8 mouse cellular contexts compared by ENCODE assay signal in genomic region chr7:6344124-6344523, GRCm38 (mm10). TPM values are rescaled to one million over a fixed set of nuclear protein-coding genes. Genes with fewer than 3 reads are reported as not detected.
DNase-seq lines count a peak whose midpoint lies in the region; ATAC-seq lines count a peak whose summit lies in the region.

No protein-coding gene starts in this region.

- H3K4me1 ChIP-seq in kidney, embryonic 15.5 days = peaks cover 4% of the 10 kb centered on the region; the same call in 1 of the 2 replicates
- no peaks in the 10 kb centered on the region for H3K4me1 ChIP-seq in embryonic facial prominence, embryonic 15.5 days
- no peaks in the 10 kb centered on the region for H3K4me1 ChIP-seq in intestine, embryonic 16.5 days (ENCODE audit: control insufficient read depth, insufficient read depth, low read length)
- no peaks in the 10 kb centered on the region for H3K4me1 ChIP-seq in neural tube, embryonic 12.5 days

- H3K27me3 ChIP-seq in kidney, embryonic 15.5 days = no peaks in the 10 kb centered on the region
- H3K27me3 ChIP-seq in embryonic facial prominence, embryonic 15.5 days = no peaks in the 10 kb centered on the region
- no peaks in the 10 kb centered on the region for H3K27me3 ChIP-seq in intestine, embryonic 16.5 days (replicated peaks; ENCODE audit: control insufficient read depth, insufficient read depth, low read length)
- H3K27me3 ChIP-seq in neural tube, embryonic 12.5 days (replicated peaks) = no peaks in the 10 kb centered on the region

- peak; percentile 35 for ATAC-seq in kidney, embryonic 15.5 days (replicated peaks; ENCODE audit: low FRiP score)
- no peak for ATAC-seq in embryonic facial prominence, embryonic 15.5 days (ENCODE audit: insufficient number of reproducible peaks, low FRiP score, low TSS enrichment, low read depth)
- ATAC-seq in intestine, embryonic 16.5 days = 0 out of 2 replicates have a peak, but pooled peaks have one; percentile 8
- ATAC-seq in neural tube, embryonic 12.5 days (ENCODE audit: low FRiP score, low read depth) = peak; percentile 23; the same call in 1 of the 2 replicates
- ATAC-seq in CD4-positive, CD25-positive, alpha-beta regulatory T cell, adult 4 months = no peak

- H3K27ac ChIP-seq in kidney, embryonic 15.5 days = no peak overlapping the region
- no peak overlapping the region for H3K27ac ChIP-seq in embryonic facial prominence, embryonic 15.5 days (replicated peaks)
- no peak overlapping the region for H3K27ac ChIP-seq in intestine, embryonic 16.5 days (ENCODE audit: low read length)
- H3K27ac ChIP-seq in neural tube, embryonic 12.5 days = no peak overlapping the region

- H3K9ac ChIP-seq in kidney, embryonic 15.5 days = 0 out of 2 replicates have a peak overlapping the region, but pooled peaks have one; percentile 44
- no peak overlapping the region for H3K9ac ChIP-seq in embryonic facial prominence, embryonic 15.5 days
- peak overlapping the region; percentile 74 for H3K9ac ChIP-seq in intestine, embryonic 16.5 days (ENCODE audit: low read depth, low read length)
- no peak overlapping the region for H3K9ac ChIP-seq in neural tube, embryonic 12.5 days

- H3K36me3 ChIP-seq in kidney, embryonic 15.5 days = no peaks in the 10 kb centered on the region
- H3K36me3 ChIP-seq in embryonic facial prominence, embryonic 15.5 days = no peaks in the 10 kb centered on the region
- no peaks in the 10 kb centered on the region for H3K36me3 ChIP-seq in intestine, embryonic 16.5 days (ENCODE audit: control insufficient read depth, insufficient read depth, low read length)
- H3K36me3 ChIP-seq in neural tube, embryonic 12.5 days = no peaks in the 10 kb centered on the region

- H3K9me3 ChIP-seq in kidney, embryonic 15.5 days (replicated peaks) = no peaks in the 10 kb centered on the region
- H3K9me3 ChIP-seq in embryonic facial prominence, embryonic 15.5 days (replicated peaks) = no peaks in the 10 kb centered on the region
- H3K9me3 ChIP-seq in intestine, embryonic 16.5 days (ENCODE audit: control insufficient read depth, low read length) = no peaks in the 10 kb centered on the region
- H3K9me3 ChIP-seq in neural tube, embryonic 12.5 days = no peaks in the 10 kb centered on the region

- 35% methylated on average over 10 of the region's 10 CpGs for WGBS in kidney, embryonic 15.5 days
- 25% methylated on average over 10 of the region's 10 CpGs for WGBS in embryonic facial prominence, embryonic 15.5 days
- WGBS in intestine, embryonic 16.5 days = 33% methylated on average over 10 of the region's 10 CpGs
- WGBS in neural tube, embryonic 12.5 days = 30% methylated on average over 10 of the region's 10 CpGs

- intact Hi-C loops in left cerebral cortex, postnatal 14 days (cut with DNase I) = no loop called here

- no peak for DNase-seq in kidney, adult 18-20 months
- DNase-seq in spleen, adult 18-20 months = no peak
- DNase-seq in left cerebral cortex, postnatal 14 days (ENCODE audit: low spot score in 2 of 2) = no peak

- peak overlapping the region; percentile 65 for H3K4me3 ChIP-seq in kidney, embryonic 15.5 days (replicated peaks)
- H3K4me3 ChIP-seq in embryonic facial prominence, embryonic 15.5 days (replicated peaks) = peak overlapping the region; percentile 69
- peak overlapping the region; percentile 67 for H3K4me3 ChIP-seq in intestine, embryonic 16.5 days (ENCODE audit: low read length)
- H3K4me3 ChIP-seq in neural tube, embryonic 12.5 days = peak overlapping the region; percentile 47

- H3K4me2 ChIP-seq in kidney, embryonic 15.5 days = peak overlapping the region; percentile 49
- H3K4me2 ChIP-seq in embryonic facial prominence, embryonic 15.5 days (replicated peaks) = peak overlapping the region; percentile 48
- peak overlapping the region; percentile 65 for H3K4me2 ChIP-seq in intestine, embryonic 16.5 days (ENCODE audit: low read depth, low read length)
- H3K4me2 ChIP-seq in neural tube, embryonic 12.5 days (replicated peaks) = peak overlapping the region; percentile 51

RNA-seq across cellular contexts. Expression of gene Gm3854, which starts 0.6 kb away (rescaled TPM):
- 2.3 and 2.4 TPM in 2 replicates for polyA plus RNA-seq in kidney, embryonic 15.5 days (2015; fragmentation: Nextera tagmentation; extraction: Ambion mirVana)
- polyA plus RNA-seq in embryonic facial prominence, embryonic 15.5 days (2015; fragmentation: Nextera tagmentation; extraction: Ambion mirVana) = 1.8 and 1.9 TPM in 2 replicates
- 0.95 and 1.3 TPM in 2 replicates for polyA plus RNA-seq in intestine, embryonic 16.5 days (2015; fragmentation: Nextera tagmentation; extraction: Ambion mirVana)
- 3.7 and 5.2 TPM in 2 replicates for polyA plus RNA-seq in neural tube, embryonic 12.5 days (2016; fragmentation: Nextera tagmentation; extraction: Ambion mirVana)
- total RNA-seq in left cerebral cortex, postnatal 14 days (2021) = 1 to 10 TPM; 7.4 to 7.5 TPM
- under 1 TPM; 0.11 to 0.39 TPM for polyA plus RNA-seq in CD4-positive, CD25-positive, alpha-beta regulatory T cell, adult 4 months (2017; shearing (Covaris generic))

RNA-seq across cellular contexts. Expression of gene Zfp583, which starts 13.0 kb away (rescaled TPM):
- polyA plus RNA-seq in kidney, embryonic 15.5 days (2015; fragmentation: Nextera tagmentation; extraction: Ambion mirVana) = 5.1 and 6.2 TPM in 2 replicates
- 5.9 and 6.2 TPM in 2 replicates for polyA plus RNA-seq in embryonic facial prominence, embryonic 15.5 days (2015; fragmentation: Nextera tagmentation; extraction: Ambion mirVana)
- 2.8 and 2.9 TPM in 2 replicates for polyA plus RNA-seq in intestine, embryonic 16.5 days (2015; fragmentation: Nextera tagmentation; extraction: Ambion mirVana)
- polyA plus RNA-seq in neural tube, embryonic 12.5 days (2016; fragmentation: Nextera tagmentation; extraction: Ambion mirVana) = 8.0 and 10.1 TPM in 2 replicates
- 10 to 100 TPM; 11.8 to 13.7 TPM for total RNA-seq in left cerebral cortex, postnatal 14 days (2021)
- polyA plus RNA-seq in CD4-positive, CD25-positive, alpha-beta regulatory T cell, adult 4 months (2017; shearing (Covaris generic)) = 1 to 10 TPM in 1 of 2 experiments, under 1 TPM in 1; 0.94 to 1.4 TPM

RNA-seq across cellular contexts. Expression of gene Zfp78, which starts 19.0 kb away (rescaled TPM):
- 1.7 and 2.5 TPM in 2 replicates for polyA plus RNA-seq in kidney, embryonic 15.5 days (2015; fragmentation: Nextera tagmentation; extraction: Ambion mirVana)
- polyA plus RNA-seq in embryonic facial prominence, embryonic 15.5 days (2015; fragmentation: Nextera tagmentation; extraction: Ambion mirVana) = 2.2 and 4.2 TPM in 2 replicates
- 1.6 and 2.1 TPM in 2 replicates for polyA plus RNA-seq in intestine, embryonic 16.5 days (2015; fragmentation: Nextera tagmentation; extraction: Ambion mirVana)
- 2.0 and 3.1 TPM in 2 replicates for polyA plus RNA-seq in neural tube, embryonic 12.5 days (2016; fragmentation: Nextera tagmentation; extraction: Ambion mirVana)
- 1 to 10 TPM; 2.9 to 3.1 TPM for total RNA-seq in left cerebral cortex, postnatal 14 days (2021)
- 1 to 10 TPM; 4.0 to 5.1 TPM for polyA plus RNA-seq in CD4-positive, CD25-positive, alpha-beta regulatory T cell, adult 4 months (2017; shearing (Covaris generic))

RNA-seq across cellular contexts. Expression of gene Zfp28, which starts 39.0 kb away (rescaled TPM):
- 7.8 and 8.3 TPM in 2 replicates for polyA plus RNA-seq in kidney, embryonic 15.5 days (2015; fragmentation: Nextera tagmentation; extraction: Ambion mirVana)
- 9.5 and 10.0 TPM in 2 replicates for polyA plus RNA-seq in embryonic facial prominence, embryonic 15.5 days (2015; fragmentation: Nextera tagmentation; extraction: Ambion mirVana)
- 6.1 and 7.6 TPM in 2 replicates for polyA plus RNA-seq in intestine, embryonic 16.5 days (2015; fragmentation: Nextera tagmentation; extraction: Ambion mirVana)
- polyA plus RNA-seq in neural tube, embryonic 12.5 days (2016; fragmentation: Nextera tagmentation; extraction: Ambion mirVana) = 15.5 and 15.6 TPM in 2 replicates
- total RNA-seq in left cerebral cortex, postnatal 14 days (2021) = 1 to 10 TPM; 5.0 to 8.9 TPM
- 1 to 10 TPM; 4.0 to 5.5 TPM for polyA plus RNA-seq in CD4-positive, CD25-positive, alpha-beta regulatory T cell, adult 4 months (2017; shearing (Covaris generic))

RNA-seq across cellular contexts. Expression of gene Smim17, which starts 54.4 kb away (rescaled TPM):
- polyA plus RNA-seq in kidney, embryonic 15.5 days (2015; fragmentation: Nextera tagmentation; extraction: Ambion mirVana) = 0.04 and 0.17 TPM in 2 replicates
- 0.26 and 0.44 TPM in 2 replicates for polyA plus RNA-seq in embryonic facial prominence, embryonic 15.5 days (2015; fragmentation: Nextera tagmentation; extraction: Ambion mirVana)
- 0.11 and 0.39 TPM in 2 replicates for polyA plus RNA-seq in intestine, embryonic 16.5 days (2015; fragmentation: Nextera tagmentation; extraction: Ambion mirVana)
- polyA plus RNA-seq in neural tube, embryonic 12.5 days (2016; fragmentation: Nextera tagmentation; extraction: Ambion mirVana) = 1.5 and 1.7 TPM in 2 replicates
- 10 to 100 TPM; 15.7 to 17.9 TPM for total RNA-seq in left cerebral cortex, postnatal 14 days (2021)
- not detected for polyA plus RNA-seq in CD4-positive, CD25-positive, alpha-beta regulatory T cell, adult 4 months (2017; shearing (Covaris generic))

Comparison
In these comparisons a context has a peak if more than half of its experiments do, and no peak if none do; other contexts are left out.
1. ATAC-seq: peak in kidney, embryonic 15.5 days (single experiment), intestine, embryonic 16.5 days (single experiment) and neural tube, embryonic 12.5 days (single experiment); none in embryonic facial prominence, embryonic 15.5 days (single experiment) and CD4-positive, CD25-positive, alpha-beta regulatory T cell, adult 4 months (single experiment).
2. H3K9ac ChIP-seq: peak in kidney, embryonic 15.5 days (single experiment) and intestine, embryonic 16.5 days (single experiment); none in embryonic facial prominence, embryonic 15.5 days (single experiment) and neural tube, embryonic 12.5 days (single experiment).
3. Peak in every context shown above with its lines, with median percentiles within 50 percentile points of each other: H3K4me2 ChIP-seq and H3K4me3 ChIP-seq.